Mouse (Mus musculus) heart, adult 8-10 months (tissue): ENCODE measurements at regions not wholly inside any gene's neighbourhood (a gene's known extent, or its start where the extent isn't known, plus 50 kb on each side); places are given as distances from the start of the nearest gene placed in this dataset.

Experiments
- DNase-seq: peaks from one replicate; pipeline ENCODE4 v3.0.0; 2022; ENCODE audit warnings: low spot score

GRCm38 (mm10) chr13:90823877-90824276 lies 81.3 kb downstream of the Atp6ap1l start:
- no peak for DNase-seq

DNA sequence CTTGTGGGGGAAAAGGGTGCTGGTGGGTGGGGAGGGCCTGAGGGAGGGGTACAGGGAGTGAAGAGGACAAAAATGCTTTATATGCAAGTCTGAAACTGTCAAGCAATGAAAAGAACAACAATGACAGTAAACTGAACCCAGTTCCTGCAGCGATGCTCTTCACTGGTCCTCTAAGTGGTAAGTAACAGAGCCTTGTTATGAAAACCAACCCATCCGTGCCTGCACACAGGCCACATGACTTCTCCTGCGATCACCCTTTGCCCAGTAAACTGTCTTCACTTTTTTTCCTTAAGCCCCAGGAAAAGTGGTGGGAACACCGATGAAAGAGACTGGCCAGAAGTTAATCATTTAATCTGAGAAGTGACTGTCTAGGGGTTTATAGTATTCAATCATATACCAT lies 83.3 kb downstream of the Atp6ap1l start:
- DNase-seq, result no peak

- DNase-seq, result no peak
Measured at GRCm38 (mm10) chr13:90820453-90820852, 84.7 kb downstream of the Atp6ap1l start.

DNA sequence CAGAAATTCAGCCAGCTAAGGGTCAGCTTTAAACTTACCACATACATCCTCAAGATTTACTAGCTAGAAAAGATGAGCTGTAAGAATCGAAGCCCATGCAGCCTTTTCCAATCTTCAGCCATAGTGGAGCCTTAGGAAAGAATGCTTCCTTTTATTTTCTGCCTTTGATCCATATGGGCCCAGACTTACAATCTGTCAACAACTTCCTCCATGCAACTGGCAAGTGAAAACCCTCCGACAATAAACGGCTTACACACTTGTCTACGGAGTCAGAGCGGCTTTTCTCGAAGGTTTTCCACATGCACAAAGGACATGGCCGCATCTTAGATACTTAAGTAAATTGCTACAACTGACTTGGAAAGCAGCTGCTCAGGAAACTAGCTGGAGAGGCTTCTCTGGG lies 85.2 kb downstream of the Atp6ap1l start:
- no peak for DNase-seq

GRCm38 (mm10) chr13:90814174-90814865 lies 90.8 kb downstream of the Atp6ap1l start:
- no peak for DNase-seq

- DNase-seq, result no peak
Measured at GRCm38 (mm10) chr13:90810011-90810410, 95.1 kb downstream of the Atp6ap1l start.

GRCm38 (mm10) chr13:90799641-90800040 lies 105.5 kb downstream of the Atp6ap1l start:
- DNase-seq, result no peak

DNA sequence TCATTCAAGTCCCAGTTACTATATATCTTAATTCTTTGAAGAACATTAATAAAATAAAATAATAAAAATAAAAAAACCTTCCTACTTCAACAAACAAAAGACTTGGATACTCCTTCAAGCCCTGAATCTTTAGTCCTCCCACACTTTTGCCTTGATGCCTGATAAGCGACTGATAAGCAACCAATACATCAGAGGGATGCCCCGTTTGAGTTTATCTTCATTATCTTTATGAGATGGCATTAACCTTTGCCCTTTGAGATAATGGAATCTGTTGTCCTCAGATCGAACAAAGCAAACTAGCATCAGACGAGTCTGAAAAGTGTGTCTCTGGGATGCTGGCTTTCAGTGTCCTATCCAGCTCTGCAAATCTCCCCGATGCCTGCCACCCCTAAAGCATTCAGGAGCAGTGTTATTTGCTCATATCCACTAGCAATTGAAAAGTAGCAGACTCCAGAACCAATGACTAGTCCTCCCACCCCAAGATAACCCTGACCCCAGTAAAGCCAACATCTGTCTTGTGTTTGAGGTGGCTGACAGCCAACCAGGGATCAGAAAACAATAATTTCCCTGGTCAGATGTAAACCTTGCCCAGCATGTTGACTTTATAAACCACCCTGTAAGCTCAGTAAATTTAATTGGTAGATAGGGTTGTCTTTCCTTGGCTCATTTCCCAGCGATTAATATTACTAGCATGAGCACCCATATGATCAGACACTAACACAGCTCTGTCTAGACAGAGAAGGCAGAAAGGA lies 106.2 kb downstream of the Atp6ap1l start:
- DNase-seq, result no peak

DNA sequence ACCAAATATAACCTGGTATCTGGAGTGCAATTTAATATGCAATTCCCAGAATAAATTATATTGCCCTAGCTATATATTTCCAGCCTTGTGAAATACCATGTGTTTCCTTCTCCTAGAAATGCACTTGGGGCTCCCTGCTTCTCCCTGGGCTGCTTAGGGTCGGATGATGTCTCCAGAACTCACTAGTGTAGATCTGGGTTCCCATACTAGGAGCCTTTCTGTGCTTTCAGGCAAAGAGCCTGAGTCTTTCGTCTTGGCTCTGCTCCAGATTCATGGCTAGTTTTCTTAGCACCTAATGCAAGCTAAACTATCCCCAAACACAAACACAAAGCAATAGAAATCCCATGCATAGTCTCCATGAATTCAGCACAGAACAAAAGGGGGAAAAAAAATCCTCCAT lies 106.8 kb downstream of the Atp6ap1l start:
- DNase-seq, result no peak

DNA sequence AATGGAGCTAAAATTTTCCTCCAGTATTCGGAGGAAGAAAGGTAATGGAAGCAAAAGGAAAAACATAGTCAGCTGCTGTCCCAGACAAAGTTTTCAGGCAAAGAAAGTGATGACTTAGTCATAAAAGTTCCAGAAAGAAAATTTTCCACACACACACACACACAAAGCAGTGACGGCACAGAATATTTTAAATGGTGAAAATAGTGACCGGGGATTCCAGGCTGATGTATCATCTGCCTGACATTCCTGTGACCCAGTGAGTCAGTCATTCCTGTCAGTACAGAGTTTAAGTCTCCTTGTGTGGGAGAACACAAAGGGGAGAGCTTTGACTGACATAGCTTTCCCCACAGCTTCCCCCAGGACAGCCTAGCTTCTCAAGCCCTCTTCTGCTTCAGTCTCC lies 107.9 kb downstream of the Atp6ap1l start:
- no peak for DNase-seq

GRCm38 (mm10) chr13:90796809-90797208 lies 108.3 kb downstream of the Atp6ap1l start:
- no peak for DNase-seq

GRCm38 (mm10) chr13:90782435-90782834 lies 122.7 kb downstream of the Atp6ap1l start:
- DNase-seq, result no peak

DNA sequence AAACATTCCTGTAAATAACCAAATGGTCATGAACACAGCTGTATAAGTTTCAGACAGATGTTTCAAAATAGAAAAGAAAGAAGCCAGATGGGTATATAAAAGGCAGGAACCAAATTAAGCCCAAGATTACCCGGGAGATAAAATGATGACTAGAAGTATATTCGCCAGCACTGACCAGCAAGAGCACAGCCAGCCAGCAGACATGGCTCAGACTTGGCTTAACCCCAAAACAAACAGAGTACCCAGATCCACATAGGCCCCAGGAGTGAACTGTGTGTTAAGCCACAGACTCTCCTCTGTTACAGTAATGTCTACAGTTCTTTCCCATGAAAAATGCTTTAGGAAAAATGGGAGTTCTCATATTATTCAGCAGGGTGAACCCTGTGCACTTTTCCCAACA lies 123.2 kb downstream of the Atp6ap1l start:
- no peak for DNase-seq

DNA sequence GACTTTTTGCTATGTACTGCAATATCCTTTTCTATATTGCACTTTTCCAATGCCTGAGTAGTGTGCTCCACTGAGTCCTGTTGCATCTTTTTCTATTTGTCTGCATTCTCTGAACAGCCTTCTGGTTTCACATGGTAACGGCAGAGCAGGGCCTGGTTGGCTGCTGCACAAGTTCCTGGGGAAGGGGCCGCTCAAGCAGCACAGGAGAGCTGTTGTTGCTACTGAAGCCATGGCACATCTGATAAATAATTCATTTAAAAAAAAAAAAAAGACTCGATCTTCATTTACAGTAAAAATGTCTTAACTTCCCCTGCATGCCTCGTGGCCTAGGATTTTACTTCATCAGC lies 127.2 kb downstream of the Atp6ap1l start:
- DNase-seq, result no peak

DNA sequence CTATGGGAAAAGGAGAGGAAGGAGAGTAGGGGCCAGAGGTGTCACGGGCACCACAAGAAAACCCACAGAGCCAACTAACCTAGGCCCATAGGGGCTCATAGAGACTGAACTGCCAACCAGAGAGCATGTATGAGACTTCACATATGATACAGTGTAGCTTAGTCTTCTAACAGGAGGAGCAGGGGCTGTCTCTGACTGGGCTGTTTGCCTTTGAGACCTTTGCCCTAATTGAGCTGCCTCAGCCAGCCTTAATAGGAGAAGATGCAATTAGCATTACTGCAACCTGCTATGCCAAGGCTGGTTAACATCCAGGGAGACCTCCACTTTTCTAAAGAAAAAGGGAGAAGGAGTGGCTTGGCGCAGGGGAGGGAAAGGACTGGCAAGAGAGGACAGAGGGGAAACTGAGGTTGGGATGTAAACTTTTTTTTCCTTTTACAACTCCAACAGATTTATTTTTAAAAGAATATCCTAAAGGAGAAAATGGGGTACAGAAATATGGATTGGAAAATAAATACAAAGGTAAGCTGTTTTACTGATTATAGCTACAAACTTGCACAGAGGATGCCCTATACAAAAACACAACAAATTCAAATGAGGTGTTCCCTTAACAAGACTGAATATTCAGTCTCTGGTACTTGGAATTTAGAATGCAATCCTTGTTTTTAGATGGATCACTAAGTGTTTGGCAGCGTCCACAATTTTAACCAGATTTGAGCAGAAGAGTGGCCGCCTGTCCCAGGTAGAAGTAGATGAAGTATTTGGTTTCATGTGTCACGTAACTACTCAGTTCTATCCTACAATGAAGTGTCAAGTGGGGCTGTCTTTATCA lies 127.8 kb downstream of the Atp6ap1l start:
- no peak for DNase-seq

DNA sequence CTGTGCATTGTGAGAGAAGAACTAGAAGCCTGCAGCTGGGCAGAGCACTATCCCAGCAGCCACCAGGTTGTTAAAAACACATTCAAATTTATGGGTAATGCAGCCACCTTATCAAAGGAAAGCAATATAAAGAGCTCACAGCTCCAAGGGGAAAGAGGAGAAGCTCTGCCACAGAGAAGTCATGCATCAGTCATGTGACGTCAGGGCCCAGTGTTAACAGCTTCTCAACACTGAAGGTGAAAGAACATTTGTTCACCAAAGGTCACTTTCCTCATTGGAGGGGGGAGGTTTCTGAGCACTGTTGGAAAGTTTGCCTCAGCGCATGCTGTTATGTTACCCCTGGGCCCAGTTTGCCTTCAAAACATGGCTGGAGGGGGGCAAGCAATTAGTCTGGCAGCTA lies 143.0 kb downstream of the Atp6ap1l start:
- no peak for DNase-seq

GRCm38 (mm10) chr13:90760516-90761050 lies 144.6 kb downstream of the Atp6ap1l start:
- no peak for DNase-seq

DNA sequence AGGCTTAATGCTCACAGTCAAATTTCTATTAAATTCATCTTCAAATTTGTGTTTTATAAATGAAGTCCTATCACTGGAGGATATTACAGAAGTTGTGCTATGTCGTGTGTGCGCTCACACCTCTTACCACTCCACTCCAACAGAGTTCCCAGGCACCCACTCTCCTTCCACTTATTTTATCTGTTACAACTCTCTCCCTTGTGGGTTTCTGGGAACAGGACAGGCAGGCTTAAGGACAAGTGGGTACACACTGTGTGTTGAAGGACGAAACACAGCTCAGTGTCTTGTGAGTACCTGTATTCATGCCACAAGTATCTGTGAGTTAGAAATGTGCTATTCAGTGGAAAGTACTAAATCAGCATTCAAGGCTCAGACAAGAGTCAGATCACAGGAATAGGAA lies 150.7 kb downstream of the Atp6ap1l start:
- no peak for DNase-seq

DNA sequence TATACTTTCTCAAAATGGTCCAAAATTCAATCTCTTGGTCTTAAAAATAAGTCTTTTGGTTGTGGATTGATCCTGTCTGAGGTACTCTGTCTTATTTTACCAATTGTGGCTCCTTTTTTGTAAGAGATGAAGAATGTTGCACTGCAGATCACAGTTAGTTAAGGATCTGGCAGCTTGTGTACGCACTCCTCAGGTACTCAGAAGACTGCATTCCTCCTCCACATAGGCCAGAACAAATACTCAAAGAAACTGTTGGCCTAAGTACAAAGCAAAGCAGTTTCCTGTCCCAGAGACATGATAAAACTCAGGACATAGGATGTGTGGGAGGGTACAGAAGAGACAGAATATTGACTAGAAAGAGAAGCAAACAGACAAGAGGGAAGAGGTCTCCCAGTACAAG lies 155.4 kb downstream of the Atp6ap1l start:
- DNase-seq, result no peak

- no peak for DNase-seq
Measured at GRCm38 (mm10) chr13:90745063-90745462, 160.1 kb downstream of the Atp6ap1l start.

DNA sequence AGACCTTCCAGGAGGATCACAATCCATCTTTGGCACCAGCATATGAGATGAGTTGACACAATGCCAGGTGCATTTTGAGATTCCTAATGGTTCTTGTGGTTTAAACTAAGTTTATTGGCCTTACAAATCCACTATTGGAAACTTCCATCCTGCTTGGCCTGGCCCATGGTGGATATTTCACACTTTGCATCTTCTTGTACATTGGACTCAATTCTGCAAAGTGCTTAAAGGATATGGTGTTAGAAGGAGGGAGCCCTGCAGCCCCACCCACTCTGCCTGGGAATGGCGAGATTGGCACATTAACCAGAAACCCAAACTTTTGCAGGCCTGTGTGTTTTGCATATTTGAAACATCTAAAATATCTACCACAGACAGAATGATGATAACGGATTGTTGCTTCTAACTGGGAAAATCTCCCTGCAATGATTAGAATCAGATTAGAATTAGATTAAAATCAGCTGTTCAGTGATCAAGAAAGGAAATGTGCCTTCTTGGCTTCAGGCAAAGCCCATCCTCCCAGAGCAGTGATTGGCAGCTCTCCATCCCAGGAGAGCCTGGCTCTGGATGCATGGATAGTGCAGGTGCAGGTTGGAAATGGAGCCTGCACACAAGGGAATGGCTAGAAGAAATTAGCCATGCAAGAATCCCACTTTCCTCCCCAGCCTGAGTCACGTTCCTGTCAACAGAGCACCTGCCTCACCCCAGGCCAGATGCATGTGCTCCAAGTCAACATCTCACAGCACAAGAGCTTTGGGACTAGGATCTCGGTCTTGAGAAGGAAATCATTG lies 162.3 kb downstream of the Atp6ap1l start:
- no peak for DNase-seq

- no peak for DNase-seq
Measured at GRCm38 (mm10) chr13:90739797-90740196, 165.4 kb downstream of the Atp6ap1l start.
